Mouse (Mus musculus) cerebellum, adult 9-10 months (tissue): ENCODE data around the gene Cyth3.

ENCODE experiments used
- DNase-seq: peaks from one replicate; pipeline ENCODE4 v3.0.0; 2022

The Cyth3 gene

DNA sequence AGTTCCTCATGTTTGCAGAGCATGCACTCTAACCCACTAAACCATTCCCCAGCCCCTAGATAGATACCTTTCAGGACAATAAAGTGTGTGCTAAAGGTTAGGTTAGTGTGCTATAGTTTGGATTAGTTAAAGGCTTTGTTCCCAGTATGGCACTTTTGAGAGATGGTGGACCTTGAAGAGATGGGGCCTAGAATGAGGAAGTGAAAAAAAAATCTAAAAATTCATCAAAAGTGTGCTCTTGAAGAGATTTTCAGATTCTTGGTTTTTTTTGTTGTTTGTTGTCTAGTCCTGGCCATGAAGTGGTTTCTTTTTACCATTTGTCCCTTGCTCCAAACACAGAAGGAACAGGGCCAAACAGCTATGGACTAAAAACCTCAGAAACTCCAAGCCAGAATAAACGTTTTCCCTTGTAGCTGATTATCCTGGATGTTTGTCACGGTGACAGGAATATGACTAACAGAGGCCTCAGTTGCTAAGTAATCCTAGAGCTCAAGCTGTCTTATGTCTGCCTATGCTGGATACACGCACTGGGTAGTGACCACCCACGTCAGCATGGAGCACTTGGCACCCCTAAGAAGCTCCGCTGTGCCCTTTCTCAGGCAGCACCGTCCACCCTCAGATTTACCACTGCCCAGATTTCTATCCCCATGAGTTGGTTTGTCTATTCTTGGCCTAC lies 48.6 kb downstream of the Cyth3 start:
- no peak for DNase-seq

- no peak for DNase-seq
Observed at GRCm38 (mm10) chr5:143674576-143674975, 52.3 kb downstream of the Cyth3 start.

DNA sequence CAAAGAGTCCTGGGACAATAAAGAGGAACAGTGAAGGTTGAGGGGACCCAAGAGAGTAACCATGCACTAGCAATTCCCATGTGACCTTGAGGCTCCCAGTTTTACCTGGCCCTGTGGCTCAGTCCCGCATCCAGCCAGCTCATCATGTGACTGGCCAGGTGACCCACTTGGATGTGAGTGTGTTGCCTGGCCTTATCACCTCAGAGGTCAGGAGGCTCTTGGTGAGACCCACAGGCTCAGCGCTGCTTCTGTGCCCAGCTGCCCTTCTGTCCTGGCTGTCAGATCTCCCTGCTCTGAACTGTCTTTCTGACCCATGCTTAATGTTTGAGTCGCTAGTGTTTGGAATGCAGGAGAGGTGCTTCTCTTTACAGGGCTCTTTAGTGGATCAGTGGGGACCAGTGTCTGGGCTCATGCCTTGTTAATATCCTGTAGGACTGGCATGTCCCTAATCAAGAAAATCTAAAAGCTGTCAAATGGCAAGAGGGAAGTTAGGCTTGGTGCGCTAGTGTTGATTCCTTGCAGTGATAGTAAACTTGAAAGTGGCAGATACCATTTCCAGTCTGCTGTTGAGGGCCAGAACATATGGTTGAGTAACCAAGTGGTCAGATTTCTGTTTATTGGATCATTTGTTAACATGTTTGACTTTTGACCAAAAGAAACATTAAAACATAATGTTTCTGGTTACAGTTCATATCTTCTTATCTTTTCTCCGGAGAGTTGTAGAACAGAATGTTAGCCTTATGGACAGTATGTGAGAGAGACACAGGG lies 54.2 kb downstream of the Cyth3 start:
- no peak for DNase-seq

DNA sequence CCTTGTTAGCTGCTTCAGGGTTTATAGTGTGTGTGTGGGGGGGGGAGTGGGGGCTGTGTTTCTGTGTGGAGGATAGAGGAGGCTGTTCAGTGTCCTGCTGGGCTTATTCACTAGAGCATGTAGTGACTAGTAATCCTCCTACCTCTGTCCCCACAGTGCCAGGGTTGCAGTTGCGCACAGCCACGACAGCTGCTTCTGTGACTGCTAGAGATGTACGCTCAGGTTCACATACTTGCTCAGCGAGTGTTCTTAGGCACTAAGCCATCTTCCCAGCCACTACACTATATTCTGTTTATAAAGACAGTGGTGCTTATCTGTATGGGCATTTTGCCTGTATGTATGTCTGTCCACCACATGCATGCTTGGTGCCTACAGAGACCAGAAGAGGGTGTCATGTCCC lies 55.1 kb downstream of the Cyth3 start:
- DNase-seq: no peak

- DNase-seq: no peak
Observed at GRCm38 (mm10) chr5:143678634-143679271, 56.5 kb downstream of the Cyth3 start.

- DNase-seq: no peak
Observed at GRCm38 (mm10) chr5:143679654-143680053, 57.4 kb downstream of the Cyth3 start.

DNA sequence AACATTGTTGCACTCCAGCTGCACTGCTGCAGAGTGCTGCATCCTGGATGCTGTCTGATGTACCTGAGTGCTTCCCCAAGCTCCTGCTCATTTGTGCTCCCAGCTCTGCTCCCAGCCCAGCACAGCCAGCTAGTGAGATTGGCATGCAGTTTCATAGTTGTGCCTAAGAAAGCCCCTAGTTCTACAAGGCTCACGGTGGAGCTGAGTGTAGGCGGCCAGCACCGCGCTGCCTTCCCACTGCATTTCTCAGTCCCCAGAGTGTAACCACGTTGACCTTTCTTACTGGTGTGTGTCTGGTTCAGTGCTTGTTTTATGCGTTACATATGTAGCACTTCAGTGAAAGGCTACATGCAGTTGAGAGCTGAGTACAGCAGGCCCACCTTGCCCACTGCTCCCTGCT lies 61.4 kb downstream of the Cyth3 start:
- no peak for DNase-seq

DNA sequence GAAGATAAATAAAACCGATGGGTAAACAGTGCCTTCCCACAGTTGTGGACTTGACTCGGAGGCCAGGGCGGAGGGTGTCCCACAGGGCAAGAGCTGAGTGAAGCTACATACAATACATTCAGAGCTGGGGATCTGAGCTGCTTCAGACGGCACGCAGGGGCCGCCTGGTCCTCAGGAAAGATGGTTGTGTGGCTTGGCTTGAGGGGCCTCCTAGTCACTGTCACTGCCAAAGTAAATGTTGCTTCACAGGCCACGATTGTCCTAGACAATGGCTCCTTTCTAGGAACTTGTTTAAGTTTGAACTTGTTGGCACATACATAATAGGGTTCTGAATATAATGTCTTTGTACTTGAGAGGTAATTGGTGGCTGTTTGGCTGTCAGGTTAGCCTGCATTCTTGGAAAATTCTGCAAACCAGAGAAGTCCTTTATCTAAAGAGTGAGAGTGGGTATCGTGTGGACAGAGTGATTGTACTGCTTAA lies 62.7 kb downstream of the Cyth3 start:
- DNase-seq: no peak

DNA sequence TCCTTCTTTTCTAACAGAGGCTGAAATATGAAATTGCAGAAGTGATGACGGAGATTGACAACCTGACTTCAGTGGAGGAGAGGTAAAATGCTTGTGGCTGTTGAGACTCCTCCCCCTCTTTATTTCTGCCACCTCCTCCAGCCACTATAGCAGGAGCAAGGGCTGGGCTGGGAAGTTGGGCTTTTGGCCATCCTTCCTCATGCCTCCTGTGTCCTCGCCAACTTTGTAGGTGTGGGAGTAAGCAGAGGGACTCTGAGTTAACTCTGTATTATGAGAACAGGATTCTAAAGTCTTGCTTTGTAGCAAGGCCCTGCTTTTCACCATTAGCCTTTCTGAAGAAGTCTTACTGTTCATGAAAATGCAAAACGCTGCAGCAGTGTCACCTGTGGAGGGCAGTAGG lies 64.2 kb downstream of the Cyth3 start:
- DNase-seq: no peak

DNA sequence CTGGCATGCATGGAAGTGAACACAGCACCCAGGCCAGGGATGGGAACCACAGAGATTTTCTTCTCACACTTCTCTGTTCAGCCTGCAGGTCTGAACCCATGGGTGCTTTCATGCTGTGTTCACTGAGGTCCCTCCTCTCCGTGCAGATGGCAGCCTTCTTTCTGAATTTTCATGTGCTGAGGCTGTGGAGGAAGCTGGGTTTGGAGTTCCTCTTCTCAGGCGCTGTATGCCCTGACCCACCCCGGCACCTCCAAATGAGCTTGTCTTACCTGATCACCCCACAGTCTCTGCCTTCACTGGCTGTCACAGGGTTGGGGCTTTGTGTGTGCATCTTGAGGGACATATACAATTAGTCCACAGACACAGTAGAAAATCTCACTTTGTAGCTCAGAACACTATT lies 65.3 kb downstream of the Cyth3 start:
- DNase-seq: no peak

GRCm38 (mm10) chr5:143690392-143690791 lies 68.1 kb downstream of the Cyth3 start:
- no peak for DNase-seq

- DNase-seq: no peak
Observed at GRCm38 (mm10) chr5:143690926-143691325, 68.7 kb downstream of the Cyth3 start.

- DNase-seq: no peak
Observed at GRCm38 (mm10) chr5:143696323-143696722, 74.1 kb downstream of the Cyth3 start.

DNA sequence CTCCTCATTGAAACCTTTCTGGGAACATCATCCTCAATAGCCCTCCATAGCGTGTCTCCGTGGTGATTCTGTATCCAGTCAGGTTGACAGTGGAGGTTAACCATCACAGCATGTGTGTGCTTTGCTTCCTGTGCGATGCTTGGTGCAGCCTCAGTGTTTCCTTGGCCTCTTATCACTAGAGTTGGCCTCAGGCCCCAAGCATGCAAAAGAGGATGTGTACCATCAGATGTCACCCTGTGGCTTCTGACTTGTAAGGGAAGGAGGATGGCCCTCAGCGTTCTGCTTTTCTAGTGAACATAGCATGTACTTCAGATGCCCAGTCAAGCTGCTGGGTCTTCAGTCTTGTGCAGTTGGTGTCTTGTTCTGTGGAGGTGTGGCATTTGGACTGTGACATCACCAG lies 76.2 kb downstream of the Cyth3 start:
- no peak for DNase-seq

DNA sequence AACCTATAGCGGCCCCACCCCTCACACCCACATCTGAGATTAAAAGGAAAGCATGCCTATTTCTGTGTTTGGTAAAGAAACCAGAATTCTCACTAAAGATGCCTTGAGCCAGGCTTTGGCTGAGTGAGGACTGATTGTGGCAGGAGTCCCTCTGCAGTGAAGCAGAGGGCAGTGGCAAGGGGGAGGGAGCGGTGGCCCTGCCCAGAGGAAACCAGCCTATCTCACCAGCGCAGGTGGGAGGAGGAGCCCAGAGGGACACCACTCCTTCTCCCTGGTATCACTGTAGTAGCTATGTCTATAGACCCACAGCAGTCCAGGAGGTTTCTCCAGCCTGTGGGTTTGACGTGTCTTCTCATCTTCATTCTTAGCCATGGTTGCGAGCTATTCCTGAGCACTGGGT lies 78.0 kb downstream of the Cyth3 start:
- no peak for DNase-seq

GRCm38 (mm10) chr5:143701074-143701473 lies 78.8 kb downstream of the Cyth3 start:
- DNase-seq: no peak

GRCm38 (mm10) chr5:143704875-143705658 lies 82.8 kb downstream of the Cyth3 start:
- DNase-seq: peak; percentile 70

DNA sequence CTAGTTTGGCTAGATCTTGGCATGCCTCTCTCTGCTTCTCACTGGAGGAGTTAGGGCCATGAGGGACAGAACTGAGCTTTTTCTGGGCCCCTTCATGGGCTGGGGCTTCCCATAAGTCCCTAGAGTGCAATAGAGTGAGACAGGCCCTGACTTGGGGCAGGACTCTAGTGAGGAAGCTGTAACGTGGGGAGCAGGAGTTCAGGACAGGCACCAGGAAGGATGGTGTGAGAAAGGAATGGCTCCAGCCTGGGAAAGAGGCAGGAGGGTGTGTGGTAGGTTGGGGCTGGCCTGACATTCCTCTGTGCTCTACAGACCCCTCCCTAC lies 83.4 kb downstream of the Cyth3 start:
- DNase-seq: no peak

DNA sequence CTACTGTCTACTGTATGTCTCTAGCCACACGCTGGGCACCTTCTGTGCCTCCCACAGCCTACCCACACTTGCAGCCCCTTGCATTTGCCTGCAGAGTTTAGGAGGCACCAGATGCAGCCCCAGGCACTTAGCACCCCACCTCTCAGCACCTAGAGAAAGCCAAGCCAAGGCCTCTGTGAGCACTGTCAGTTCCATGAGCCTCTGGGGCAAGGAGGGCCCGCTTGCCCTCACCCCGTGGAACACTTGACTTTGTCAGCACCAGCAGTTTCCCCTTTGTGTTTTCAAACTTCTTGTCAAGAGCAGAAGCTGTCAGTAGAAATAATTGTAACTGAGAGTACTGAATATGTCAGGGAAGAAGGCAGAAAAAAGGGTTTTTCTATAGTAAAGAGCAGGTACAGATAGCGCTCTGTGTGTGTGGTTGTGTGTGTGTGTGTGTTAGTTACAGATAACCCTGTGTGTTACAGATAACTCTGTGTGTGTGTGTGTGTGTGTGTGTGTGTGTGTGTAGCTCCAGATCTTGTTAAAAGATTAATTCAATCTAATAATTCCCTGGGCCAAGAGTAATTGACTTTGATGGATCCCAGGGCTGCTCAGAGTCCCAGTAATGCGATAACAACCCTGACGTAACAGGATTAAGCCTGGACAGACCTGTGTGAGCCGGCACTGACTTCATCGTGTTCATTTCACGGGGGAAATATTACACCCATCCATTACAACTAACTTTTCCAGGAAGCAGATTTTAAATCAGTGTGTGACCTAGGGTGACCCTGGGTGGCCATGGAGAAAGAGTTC lies 84.0 kb downstream of the Cyth3 start:
- DNase-seq: no peak

GRCm38 (mm10) chr5:143706822-143707200 lies 84.6 kb downstream of the Cyth3 start:
- no peak for DNase-seq

DNA sequence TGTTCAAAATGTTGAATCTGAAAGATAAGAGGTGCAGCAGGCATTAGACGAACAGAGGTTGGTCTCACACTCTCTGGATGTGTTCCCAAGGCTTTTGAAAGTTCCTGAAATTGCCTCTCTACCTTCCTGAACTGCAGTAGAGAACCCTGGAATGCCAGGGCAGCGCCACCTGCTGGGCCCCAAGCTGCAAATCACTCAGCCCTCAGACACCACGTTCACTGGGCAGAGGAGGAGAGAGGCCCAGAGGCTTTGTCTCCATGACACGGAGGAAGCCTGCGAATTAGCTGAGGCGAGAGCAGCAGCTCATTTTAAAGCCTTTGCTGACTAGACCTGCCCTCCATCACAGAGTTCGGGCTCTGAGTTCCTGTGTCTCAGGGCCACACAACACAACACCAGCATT lies 89.1 kb downstream of the Cyth3 start:
- DNase-seq: peak; percentile 57

DNA sequence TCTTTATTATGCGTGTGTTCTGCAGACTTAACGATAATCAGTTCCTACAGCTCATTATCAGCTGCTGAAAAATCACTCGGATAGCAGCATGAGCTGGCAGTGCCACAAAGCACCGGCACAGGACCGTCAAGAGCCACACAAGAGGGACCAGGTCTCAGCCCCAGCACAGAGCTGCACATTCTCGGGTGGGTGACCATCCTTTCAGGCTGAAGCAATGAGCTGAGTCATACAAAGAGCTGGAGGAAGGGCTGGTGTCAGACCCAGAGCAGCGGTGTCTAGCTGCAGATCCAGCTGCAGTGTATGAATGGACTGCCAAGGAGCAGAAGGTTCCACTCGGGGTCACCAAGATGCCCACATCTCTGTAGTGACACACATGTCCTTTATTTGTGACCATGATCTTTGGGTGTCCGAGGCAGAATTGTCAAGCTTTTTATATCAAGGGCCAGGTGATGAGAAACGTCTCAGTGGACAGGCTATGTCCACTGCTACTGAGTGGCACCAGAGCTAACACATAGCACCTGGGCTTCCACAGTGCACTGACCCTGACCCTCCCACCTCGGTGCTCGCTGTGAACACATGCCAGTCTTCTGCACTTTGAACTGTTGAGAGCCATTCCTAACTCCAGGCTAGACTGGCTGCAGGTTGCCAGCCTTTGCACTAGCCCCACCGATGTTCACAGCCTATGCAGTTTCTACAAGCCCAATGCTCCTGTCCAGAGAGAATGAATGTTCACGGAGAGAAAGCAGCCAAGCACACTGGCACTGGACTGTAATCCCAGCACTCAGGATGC lies 90.0 kb downstream of the Cyth3 start:
- no peak for DNase-seq
